Mouse (Mus musculus) embryonic facial prominence, embryonic 14.5 days (tissue): ENCODE measurements around the gene Isg20l2. TPM values are rescaled to one million over a fixed set of nuclear protein-coding genes. Genes with fewer than 3 reads are reported as not detected.
"Not testable (repeated sequence)": the region's sequence is repeated elsewhere in the genome, so short reads cannot be mapped to it uniquely, and the experiment has no call there.

Source experiments
- ATAC-seq: fragments of 200-750 bp; cut with Nextera tagmentation; 2 replicates; pipeline ENCODE4 v1.8.0; 2017; ENCODE audit warnings: low read depth, moderate number of reproducible peaks, moderate TSS enrichment
- DNase-seq: peaks from one replicate; pipeline ENCODE4 v3.0.0-alpha.2; 2015; ENCODE audit warnings: low spot score
- H3K27ac ChIP-seq: fragments of 300-500 bp; sonication (generic); replicated peaks from 2 replicates; pipeline ENCODE4 v1.5.1; 2014; ENCODE audit warnings: low read depth, mild to moderate bottlenecking, low read length, moderate library complexity
- H3K27me3 ChIP-seq: fragments of 300-500 bp; sonication (generic); replicated peaks from 2 replicates; pipeline ENCODE4 v1.6.1; 2014; ENCODE audit warnings: low read length; ENCODE audit not compliant: control insufficient read depth, insufficient read depth
- H3K36me3 ChIP-seq: fragments of 300-500 bp; sonication (generic); 2 replicates; pipeline ENCODE4 v1.6.1; 2014; ENCODE audit warnings: low read length, mixed read lengths; ENCODE audit not compliant: control insufficient read depth, insufficient read depth
- H3K4me1 ChIP-seq: fragments of 300-500 bp; sonication (generic); 2 replicates; pipeline ENCODE4 v1.6.1; 2014; ENCODE audit warnings: antibody characterized with exemption, low read length; ENCODE audit not compliant: control insufficient read depth, insufficient read depth
- H3K4me2 ChIP-seq: fragments of 300-500 bp; sonication (generic); 2 replicates; pipeline ENCODE4 v1.6.1; 2014; ENCODE audit warnings: low read depth, mild to moderate bottlenecking, low read length, moderate library complexity, mixed read lengths
- H3K4me3 ChIP-seq: fragments of 300-500 bp; sonication (generic); 2 replicates; pipeline ENCODE4 v1.5.1; 2014; ENCODE audit warnings: low read depth, mild to moderate bottlenecking, low read length
- H3K9ac ChIP-seq: fragments of 300-500 bp; sonication (generic); 2 replicates; pipeline ENCODE4 v1.6.1; 2014; ENCODE audit warnings: low read depth, mild to moderate bottlenecking, low read length, moderate library complexity, mixed read lengths
- H3K9me3 ChIP-seq: fragments of 300-500 bp; sonication (generic); 2 replicates; pipeline ENCODE4 v1.6.1; 2016; ENCODE audit warnings: low read length; ENCODE audit not compliant: control insufficient read depth
- WGBS: fragments of 180-500 bp; shearing (Covaris S2); extraction: QIAGEN DNeasy Blood & Tissue Kit; methylation state at CpG from one replicate; pipeline ENCODE4 v1.1.7; 2014; 5-methylcytosine and 5-hydroxymethylcytosine counted together
- polyA plus RNA-seq: library from polyadenylated mRNA; unstranded; fragments of >200 nt; fragmentation: Nextera tagmentation; extraction: Ambion mirVana; gene quantifications from 2 replicates; pipeline ENCODE4 v1.2.1, GENCODE M21; 2014

The Isg20l2 gene
- polyA plus RNA-seq, result 20.9 and 22.9 TPM in 2 replicates

DNA sequence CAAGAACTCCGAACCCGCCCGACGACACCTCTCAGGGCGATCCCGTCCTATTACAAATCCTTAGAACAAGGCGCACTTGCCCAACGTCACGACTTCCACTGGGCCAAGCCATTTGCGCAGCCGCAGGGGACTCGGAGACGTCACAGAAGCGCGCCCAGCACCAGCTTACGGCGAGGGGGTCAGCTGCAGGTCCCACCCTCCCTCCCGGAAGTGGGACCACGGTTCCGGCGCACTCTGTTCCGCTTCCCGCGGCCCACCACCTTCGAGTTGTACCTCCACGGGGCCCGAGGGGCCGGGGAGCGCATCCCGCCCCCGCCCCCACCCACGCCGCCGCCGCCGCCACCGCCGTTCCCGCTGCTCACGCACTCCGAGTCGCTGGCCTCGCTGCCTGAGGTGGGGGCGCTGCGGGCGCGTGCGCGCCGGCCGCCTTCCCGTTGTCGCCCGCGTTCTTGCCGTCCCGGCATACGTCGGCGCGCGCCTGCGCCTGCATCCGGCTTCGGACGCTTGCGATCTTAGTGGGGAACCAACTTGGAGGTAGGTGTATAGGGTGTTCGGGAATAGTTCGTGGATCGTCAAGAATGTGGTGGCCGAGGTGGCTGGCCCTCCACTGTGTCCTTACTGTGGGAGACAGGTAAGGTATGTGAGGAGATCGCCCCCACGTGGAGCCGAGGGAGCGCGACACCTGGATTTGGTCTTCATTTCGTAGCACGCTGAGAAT, at the start of gene Isg20l2, which contains the start of gene Rrnad1:
Gene Isg20l2, plus strand, starts transcription at position 237 of the 718 bp plus-strand sequence.
Gene Rrnad1, minus strand, starts transcription at position 640 of the 718 bp plus-strand sequence.
- peak; percentile 99 for DNase-seq
- peak; percentile 98 for ATAC-seq
- peaks cover 51% of the 10 kb centered on the region for H3K36me3 ChIP-seq

GRCm38 (mm10) chr3:87884291-87884690, 45.8 kb upstream of the Isg20l2 start:
- peaks cover 20% of the 10 kb centered on the region for H3K36me3 ChIP-seq
- H3K4me1 ChIP-seq, result peaks cover 15% of the 10 kb centered on the region
- H3K4me2 ChIP-seq, result peak overlapping the region; percentile 97
- DNase-seq (no peak), ATAC-seq (no peak)
- 2% methylated on average over 3 of the region's 3 CpGs for WGBS
- no peak overlapping the region for H3K27ac ChIP-seq
- no peaks in the 10 kb centered on the region for H3K27me3 ChIP-seq
- H3K9me3 ChIP-seq, result 0 out of 2 replicates have a peak, but pooled peaks cover 4% of the 10 kb centered on the region
- peak overlapping the region; percentile 96 for H3K9ac ChIP-seq
- H3K4me3 ChIP-seq, result peak overlapping the region; percentile 98

More for the DNA sequence above, at the start of gene Isg20l2, which contains the start of gene Rrnad1:
- 0% methylated on average over 19 of the region's 78 CpGs for WGBS
- Histone ChIP-seq H3K4me3 (peak within 1 kb of the TSS; percentile 92), H3K4me2 (peak within 1 kb of the TSS; percentile 88), H3K9me3 (no peaks in the 10 kb centered on the region), H3K27me3 (no peaks in the 10 kb centered on the region), H3K9ac (peak within 1 kb of the TSS; percentile 93), H3K4me1 (peaks cover 11% of the 10 kb centered on the region; the same call in 1 of the 2 replicates), H3K27ac (peak within 1 kb of the TSS; percentile 90)

- DNase-seq (peak; percentile 41), ATAC-seq (0 out of 2 replicates have a peak, but pooled peaks have one; percentile 0)
- Histone ChIP-seq H3K4me2 (peak overlapping the region; percentile 97), H3K9me3 (0 out of 2 replicates have a peak, but pooled peaks cover 4% of the 10 kb centered on the region), H3K27ac (peak overlapping the region; percentile 92), H3K4me1 (peaks cover 15% of the 10 kb centered on the region), H3K36me3 (peaks cover 17% of the 10 kb centered on the region), H3K4me3 (peak overlapping the region; percentile 98), H3K27me3 (no peaks in the 10 kb centered on the region), H3K9ac (peak overlapping the region; percentile 96)
- WGBS, result under 1% methylated on average over 20 of the region's 28 CpGs
Observed at GRCm38 (mm10) chr3:87884708-87885251, 45.3 kb upstream of the Isg20l2 start.

GRCm38 (mm10) chr3:87885281-87886003, 44.7 kb upstream of the Isg20l2 start, which contains the start of gene Prcc:
TSS of gene Prcc (minus strand) at chr3:87885608.
- peak within 1 kb of the TSS; percentile 96 for H3K9ac ChIP-seq
- 0 out of 2 replicates have a peak, but pooled peaks cover 4% of the 10 kb centered on the region for H3K9me3 ChIP-seq
- 0% methylated on average over 18 of the region's 33 CpGs for WGBS
- peak within 1 kb of the TSS; percentile 97 for H3K4me2 ChIP-seq
- H3K27ac ChIP-seq, result peak within 1 kb of the TSS; percentile 92
- no peaks in the 10 kb centered on the region for H3K27me3 ChIP-seq
- H3K4me1 ChIP-seq, result peaks cover 15% of the 10 kb centered on the region
- peaks cover 11% of the 10 kb centered on the region for H3K36me3 ChIP-seq
- peak; percentile 100 for DNase-seq
- H3K4me3 ChIP-seq, result peak within 1 kb of the TSS; percentile 98
- ATAC-seq, result peak; percentile 99

DNA sequence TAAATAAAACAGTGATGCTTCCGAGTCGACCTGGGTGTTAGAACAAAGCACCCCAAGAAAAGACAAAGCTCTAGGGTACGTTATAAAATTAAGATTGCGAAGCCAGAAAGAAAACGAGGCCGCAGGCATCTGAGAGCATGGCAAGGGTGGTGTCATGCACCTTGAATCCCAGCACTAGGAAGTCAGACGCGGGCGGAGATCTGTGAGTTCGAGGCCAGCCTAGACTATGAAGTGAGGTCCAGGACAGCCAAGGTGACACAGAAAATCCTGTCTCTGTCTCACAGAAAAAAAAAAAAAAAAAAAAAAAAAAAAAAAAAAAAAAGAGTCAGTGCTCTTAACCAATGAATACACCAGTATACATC, 44.1 kb upstream of the Isg20l2 start:
- Histone ChIP-seq H3K4me1 (peaks cover 15% of the 10 kb centered on the region), H3K9ac (peak overlapping the region; percentile 49), H3K9me3 (0 out of 2 replicates have a peak, but pooled peaks cover 4% of the 10 kb centered on the region), H3K36me3 (0 out of 2 replicates have a peak, but pooled peaks cover 6% of the 10 kb centered on the region), H3K27me3 (no peaks in the 10 kb centered on the region), H3K4me3 (peak overlapping the region; percentile 98), H3K4me2 (peak overlapping the region; percentile 56), H3K27ac (no peak overlapping the region; the same call in 1 of the 2 replicates)
- peak; percentile 2; the same call in 1 of the 2 replicates for ATAC-seq
- DNase-seq, result no peak
- WGBS, result 10% methylated on average over 10 of the region's 10 CpGs

DNA sequence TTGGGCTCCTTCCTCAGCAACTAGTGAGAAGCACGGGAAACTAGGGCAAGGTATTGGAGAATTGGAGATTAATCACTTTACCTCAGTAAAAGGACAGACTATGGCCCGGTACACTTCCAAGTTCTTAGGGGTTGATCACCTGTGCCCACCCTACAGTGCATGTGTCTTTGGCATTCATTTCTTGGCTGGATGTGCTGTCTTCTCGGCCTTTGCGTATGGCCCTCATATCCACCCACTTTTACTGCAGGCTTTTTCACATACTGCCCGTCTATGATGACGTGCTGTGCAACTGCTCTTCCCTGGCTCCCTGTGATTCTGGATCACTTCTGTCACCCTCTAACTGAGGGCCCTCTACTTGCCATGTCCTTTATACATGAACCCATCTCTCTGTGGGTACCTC, 43.7 kb upstream of the Isg20l2 start:
- no peak for ATAC-seq

GRCm38 (mm10) chr3:87887400-87887799, 42.7 kb upstream of the Isg20l2 start:
- H3K9me3 ChIP-seq, H3K4me2 ChIP-seq, H3K9ac ChIP-seq, DNase-seq, H3K27me3 ChIP-seq, H3K4me3 ChIP-seq, ATAC-seq, H3K27ac ChIP-seq, H3K36me3 ChIP-seq: not testable (repeated sequence)
- 83% methylated on average over 4 of the region's 4 CpGs for WGBS
- H3K4me1 ChIP-seq, result peaks cover 15% of the 10 kb centered on the region

More for the DNA sequence above, 43.7 kb upstream of the Isg20l2 start:
- 0 out of 2 replicates have a peak, but pooled peaks cover 4% of the 10 kb centered on the region for H3K9me3 ChIP-seq
- peak overlapping the region; percentile 56 for H3K4me2 ChIP-seq
- DNase-seq, result no peak
- 82% methylated on average over 6 of the region's 6 CpGs for WGBS
- no peak overlapping the region for H3K27ac ChIP-seq
- H3K9ac ChIP-seq, result no peak overlapping the region
- H3K4me3 ChIP-seq, result peak overlapping the region; percentile 98
- peaks cover 15% of the 10 kb centered on the region for H3K4me1 ChIP-seq
- no peaks in the 10 kb centered on the region for H3K27me3 ChIP-seq
- 0 out of 2 replicates have a peak, but pooled peaks cover 1% of the 10 kb centered on the region for H3K36me3 ChIP-seq

DNA sequence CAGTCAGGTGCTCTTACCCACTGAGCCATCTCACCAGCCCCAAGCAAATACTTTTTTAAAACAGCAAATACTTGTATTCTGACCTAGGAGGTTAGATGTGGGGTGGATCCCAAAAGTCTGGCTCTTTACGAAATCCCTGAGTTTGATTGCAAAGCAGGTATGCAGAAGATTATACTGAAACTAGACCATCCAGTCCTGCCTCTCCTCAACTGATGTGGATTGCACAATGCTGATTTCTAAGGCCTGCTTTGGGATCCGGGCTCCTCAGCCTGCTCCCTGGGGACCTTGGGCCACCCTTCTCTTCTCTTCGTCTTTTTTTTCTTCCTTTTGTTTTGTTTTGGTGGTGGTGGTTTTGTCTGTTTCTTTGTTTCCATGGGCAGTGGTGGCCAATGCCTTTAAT, 38.6 kb upstream of the Isg20l2 start:
- H3K9ac ChIP-seq, result no peak overlapping the region
- no peak overlapping the region for H3K27ac ChIP-seq
- H3K4me1 ChIP-seq, result no peaks in the 10 kb centered on the region
- no peak overlapping the region for H3K4me2 ChIP-seq
- 50% methylated on average over 3 of the region's 3 CpGs for WGBS
- no peaks in the 10 kb centered on the region for H3K36me3 ChIP-seq
- ATAC-seq (no peak), DNase-seq (peak; percentile 21)
- H3K9me3 ChIP-seq, result 0 out of 2 replicates have a peak, but pooled peaks cover 4% of the 10 kb centered on the region
- H3K27me3 ChIP-seq, result no peaks in the 10 kb centered on the region
- H3K4me3 ChIP-seq, result no peak overlapping the region
